Mouse (Mus musculus) layer of hippocampus, adult 11-12 months (tissue): ENCODE data around the gene Fhl3.
A peak's percentile ranks its signal among the peaks of the same experiment; 100 is the strongest.
"Not testable (repeated sequence)": the region's sequence is repeated elsewhere in the genome, so short reads cannot be mapped to it uniquely, and the experiment has no call there.

Source experiments
- DNase-seq: peaks from one replicate; pipeline ENCODE4 v3.0.0; 2022; ENCODE audit warnings: low spot score

The Fhl3 gene

DNA sequence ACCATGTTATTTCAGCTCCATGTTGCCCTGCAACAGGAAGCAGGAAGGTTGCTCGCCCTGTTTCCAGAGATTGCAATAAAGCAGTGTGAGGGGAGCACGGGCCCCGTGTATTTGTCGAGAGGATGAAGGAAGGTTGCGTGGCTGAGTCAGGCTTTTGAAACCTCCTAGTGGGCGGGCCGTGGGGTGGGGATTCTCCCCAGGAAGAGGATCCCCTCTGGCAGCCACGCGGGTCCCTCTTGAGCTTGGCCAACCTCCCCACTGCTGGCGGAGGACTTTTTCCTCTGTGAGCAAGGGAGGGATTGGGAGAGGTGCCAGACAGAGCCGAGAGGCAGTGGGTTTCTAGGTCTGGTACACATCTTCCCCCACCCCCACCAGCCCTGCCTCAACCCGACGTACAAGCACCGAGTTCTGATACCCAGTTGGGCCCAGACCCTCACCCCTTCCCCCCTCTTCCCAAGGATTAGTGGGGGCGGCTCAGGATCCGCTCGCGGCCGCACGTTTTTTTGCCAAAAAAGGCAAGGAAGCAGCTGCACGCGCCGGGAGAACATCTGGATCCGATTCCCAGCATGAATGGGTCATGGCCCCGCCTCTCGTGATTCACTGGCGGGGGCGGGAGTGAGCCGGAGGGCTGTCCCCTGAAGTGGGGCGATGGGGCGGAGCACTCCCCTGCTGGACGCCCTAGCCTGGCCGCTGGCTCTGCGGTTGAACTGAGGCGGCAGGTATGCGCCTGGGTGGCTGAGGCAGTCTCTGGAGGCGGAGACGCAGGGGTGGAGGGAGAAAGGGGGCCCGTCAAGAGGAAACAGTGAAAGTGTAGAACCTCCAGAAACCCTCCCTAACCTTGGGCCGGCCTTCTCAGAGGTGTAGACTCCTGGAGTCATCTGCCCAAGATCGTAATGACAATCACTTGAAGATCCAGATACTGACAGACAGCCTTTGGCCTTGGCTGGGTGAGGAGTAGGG is 8.3 kb downstream of the Fhl3 start:
- DNase-seq: peak; percentile 69

DNA sequence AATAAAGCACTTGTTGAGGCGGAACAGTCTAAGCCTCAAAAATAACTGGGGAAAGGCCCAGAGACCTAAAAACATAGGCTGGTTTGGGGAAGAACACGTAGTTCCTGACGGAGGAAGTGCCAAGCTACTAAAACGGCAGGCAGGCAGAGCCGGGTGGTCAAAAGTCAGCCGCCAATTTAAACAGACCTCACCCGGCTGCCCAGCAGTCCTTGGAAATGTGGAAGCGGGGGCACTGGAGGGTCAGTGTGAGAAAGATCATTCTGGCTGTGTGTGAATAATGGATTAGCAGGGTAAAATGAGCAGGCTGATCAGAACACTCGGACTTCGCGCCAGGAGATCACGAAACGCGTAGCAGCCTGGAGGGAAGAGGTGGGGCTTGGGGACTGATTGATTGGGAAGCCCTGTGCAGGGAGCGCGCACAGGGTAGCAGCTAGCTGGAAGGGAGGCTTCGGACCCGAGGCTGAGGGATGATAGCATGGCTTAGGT is 9.5 kb downstream of the Fhl3 start:
- no peak for DNase-seq

DNA sequence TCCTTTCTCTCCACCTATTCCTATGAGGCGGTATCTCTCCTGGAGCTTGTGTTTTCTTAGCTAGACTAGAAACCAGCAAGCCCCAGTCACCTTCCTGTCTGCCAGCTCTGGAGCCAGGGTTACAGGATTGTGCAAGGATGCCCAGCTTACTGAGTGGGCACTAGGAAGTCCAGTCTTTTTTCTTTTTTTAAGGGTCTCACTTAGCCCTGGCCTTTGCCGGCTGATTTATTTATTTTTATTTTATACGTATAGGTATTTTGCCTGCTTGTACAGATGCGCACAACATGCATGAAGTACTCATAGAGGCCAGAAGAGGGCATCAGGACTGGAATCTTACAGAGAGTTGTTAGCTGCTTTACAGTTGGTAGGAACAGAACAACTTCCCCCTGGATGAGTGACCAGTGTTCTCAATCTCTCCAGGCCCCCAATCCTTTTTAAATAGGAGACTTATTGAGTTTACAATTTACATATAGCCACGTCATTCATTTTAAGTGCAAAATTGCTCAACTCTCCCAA is 10.3 kb downstream of the Fhl3 start:
- DNase-seq: peak; percentile 68

DNA sequence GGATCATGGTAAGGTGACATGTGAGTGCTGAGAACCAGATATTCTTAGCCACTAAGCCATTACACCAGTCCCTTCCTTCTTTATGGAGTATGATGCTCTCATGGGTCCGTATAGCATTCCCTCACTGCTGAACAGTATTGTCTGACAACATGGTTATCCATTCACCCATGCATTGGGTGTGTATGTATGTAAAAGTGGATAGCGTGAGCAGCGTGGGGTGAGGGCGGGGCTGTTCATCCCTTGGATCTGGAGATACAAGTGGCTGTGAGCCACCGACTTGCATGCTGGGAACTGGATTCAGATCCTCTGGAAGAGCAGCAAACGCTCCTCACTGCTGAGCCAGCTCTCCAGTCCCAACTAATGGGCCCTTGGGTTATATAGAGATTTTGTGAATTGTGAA is 12.1 kb downstream of the Fhl3 start:
- DNase-seq: no peak

DNA sequence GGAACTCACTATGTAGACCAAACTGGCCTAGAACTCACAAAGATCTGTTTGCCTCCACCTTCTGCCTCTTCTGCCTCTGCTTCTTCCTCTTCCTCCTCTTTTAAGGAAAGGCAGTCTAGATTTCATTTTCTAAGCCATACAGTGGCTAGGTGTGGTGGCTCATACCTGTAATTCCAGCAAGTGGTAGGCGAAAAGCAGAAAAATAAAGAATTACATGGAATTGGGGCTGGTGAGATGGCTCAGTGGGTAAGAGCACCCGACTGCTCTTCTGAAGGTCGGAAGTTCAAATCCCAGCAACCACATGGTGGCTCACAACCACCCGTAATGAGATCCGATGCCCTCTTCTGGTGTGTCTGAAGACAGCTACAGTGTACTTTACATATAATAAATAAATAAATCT is 13.3 kb downstream of the Fhl3 start:
- not testable (repeated sequence) for DNase-seq

- peak; percentile 95 for DNase-seq
These were observed 14.3 kb downstream of the Fhl3 start, which contains the start of gene Sf3a3 for GRCm38 (mm10) chr4:124714545-124715481. TSS of gene Sf3a3 (plus strand) at chr4:124714776.

GRCm38 (mm10) chr4:124719101-124719500 is 18.6 kb downstream of the Fhl3 start:
- DNase-seq: no peak

DNA sequence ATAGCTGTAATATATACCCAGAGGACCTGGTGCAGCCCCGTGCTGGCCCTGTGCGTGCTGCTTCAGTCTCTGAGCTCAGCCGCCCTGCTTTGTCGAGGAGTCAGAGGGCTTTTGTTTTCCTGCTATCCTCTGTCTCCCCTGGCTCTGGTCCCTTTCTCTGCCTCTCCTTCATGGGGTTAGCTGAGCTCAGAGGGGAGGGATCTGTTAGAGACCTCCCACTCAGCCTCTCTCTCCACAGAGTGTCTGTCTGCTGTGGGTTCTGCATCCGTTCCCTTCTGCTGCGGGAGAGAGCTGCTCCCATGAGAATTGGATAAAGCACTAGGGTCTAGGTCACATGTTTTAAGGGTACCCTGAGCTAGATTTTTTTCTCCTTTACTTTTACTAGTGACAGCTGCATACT is 25.6 kb downstream of the Fhl3 start:
- no peak for DNase-seq

- DNase-seq: no peak
These were observed 36.5 kb downstream of the Fhl3 start for GRCm38 (mm10) chr4:124736952-124737351.

DNA sequence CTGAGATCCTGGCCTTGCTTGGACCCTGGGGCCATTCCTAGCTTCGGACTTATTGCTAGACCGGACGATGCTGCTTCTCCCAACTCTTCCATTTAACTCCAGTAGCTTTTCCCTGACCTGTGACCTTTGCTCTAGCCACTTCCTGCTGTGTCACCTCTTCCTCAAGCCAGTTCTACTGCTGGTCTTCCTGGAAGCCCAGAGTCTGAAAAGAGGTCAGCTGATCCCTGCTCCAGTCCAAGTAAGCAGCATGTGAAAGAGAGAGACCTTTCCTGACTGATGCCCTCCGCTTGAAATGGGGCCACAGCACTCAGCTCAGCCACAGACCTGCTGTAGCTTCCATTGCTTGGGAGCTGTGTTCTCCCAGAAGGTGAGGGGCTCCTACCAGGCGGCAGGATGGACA is 37.0 kb downstream of the Fhl3 start:
- no peak for DNase-seq

- no peak for DNase-seq
These were observed 37.5 kb downstream of the Fhl3 start for GRCm38 (mm10) chr4:124738013-124738412.

DNA sequence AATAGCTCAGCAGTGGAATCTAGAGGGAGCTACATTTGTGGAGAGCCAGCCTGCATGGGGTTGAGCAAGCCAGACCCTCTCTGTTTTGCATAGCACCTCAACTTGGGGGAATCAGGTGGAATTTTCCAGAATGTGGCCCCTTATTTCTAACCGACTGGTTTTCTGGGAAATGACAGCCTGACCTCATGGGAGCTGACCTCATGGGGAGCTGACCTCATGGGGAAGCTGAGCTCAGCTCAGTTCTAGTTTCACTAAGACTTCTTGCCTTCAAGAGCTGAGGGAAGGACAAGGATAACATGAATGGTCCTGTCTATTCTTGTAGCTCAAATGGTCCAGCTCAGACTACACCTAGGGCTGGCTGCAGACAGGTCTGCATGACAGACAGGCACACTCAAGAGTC is 38.3 kb downstream of the Fhl3 start:
- no peak for DNase-seq

- peak; percentile 88 for DNase-seq
These were observed 41.2 kb downstream of the Fhl3 start, which contains the start of gene Inpp5b for GRCm38 (mm10) chr4:124741376-124742343. TSS of gene Inpp5b (plus strand) at chr4:124741850.

- DNase-seq: peak; percentile 31
These were observed 42.3 kb downstream of the Fhl3 start for GRCm38 (mm10) chr4:124742839-124743238.

- no peak for DNase-seq
These were observed 46.1 kb downstream of the Fhl3 start for GRCm38 (mm10) chr4:124746577-124746976.

DNA sequence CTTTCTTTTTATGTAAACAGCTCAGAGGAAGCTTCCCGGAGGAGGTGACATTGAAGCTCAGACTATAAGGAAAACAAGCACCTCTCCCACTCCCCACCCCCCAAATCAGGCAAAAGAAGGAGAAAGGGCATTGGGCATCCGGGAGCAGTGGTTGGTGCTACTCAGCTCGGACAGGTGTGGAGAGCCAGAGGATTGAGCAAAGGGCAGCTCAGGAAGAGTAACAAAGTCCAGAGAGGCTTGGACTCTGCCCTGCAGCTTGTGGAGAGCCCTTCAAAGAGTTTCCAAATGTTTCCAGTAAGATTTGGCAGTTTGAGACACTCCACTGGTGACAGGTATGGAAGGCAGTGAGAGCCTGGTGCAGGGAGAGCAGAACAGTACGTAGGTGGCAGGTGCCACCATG is 47.4 kb downstream of the Fhl3 start:
- DNase-seq: no peak

DNA sequence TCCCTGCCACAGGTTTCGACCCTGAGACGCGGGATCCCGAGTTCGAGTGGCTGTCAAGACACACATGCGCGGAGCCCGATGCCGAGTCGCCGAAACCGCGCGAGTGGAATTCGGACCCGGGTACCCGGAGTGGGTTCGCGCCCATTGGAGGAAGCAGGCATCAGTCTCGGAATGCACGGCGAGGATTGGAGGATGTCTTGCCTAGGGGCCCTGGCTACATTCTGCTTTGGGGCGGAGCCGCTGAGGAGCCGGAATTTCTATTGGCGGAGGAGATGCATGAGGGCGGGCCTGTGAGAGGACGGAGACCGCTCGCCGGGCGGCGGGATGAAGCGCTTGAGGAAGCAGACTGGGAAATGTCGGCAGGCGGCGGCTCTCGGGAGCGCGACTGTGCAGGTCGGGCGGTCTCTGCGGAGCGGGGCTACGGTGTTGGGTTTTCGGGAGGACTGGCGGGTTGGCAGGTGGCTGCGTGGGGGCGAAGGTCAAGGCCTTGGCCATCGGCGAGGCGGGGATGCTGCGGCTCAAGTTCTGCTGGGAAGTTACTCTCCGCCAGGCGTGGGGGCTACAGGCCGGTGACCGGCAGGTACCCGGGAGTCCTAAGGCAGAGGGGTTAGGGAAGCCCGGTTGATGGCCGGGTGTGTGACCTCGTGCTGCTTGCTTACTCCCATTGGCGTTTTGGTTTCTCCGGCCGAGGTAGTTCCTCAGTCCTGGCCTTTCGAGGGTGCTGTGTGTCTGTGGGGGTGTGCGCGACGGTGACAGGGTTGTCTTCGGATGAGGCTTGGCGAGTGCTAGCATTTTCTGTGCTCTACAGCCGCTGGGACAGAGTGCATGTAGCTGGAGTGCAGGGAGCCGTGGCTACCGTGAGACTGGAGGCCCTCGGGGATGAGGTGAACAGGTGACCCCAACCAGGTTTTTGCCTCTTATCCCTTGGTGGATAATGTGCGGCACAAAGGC is 51.1 kb downstream of the Fhl3 start:
- DNase-seq: peak; percentile 98

DNA sequence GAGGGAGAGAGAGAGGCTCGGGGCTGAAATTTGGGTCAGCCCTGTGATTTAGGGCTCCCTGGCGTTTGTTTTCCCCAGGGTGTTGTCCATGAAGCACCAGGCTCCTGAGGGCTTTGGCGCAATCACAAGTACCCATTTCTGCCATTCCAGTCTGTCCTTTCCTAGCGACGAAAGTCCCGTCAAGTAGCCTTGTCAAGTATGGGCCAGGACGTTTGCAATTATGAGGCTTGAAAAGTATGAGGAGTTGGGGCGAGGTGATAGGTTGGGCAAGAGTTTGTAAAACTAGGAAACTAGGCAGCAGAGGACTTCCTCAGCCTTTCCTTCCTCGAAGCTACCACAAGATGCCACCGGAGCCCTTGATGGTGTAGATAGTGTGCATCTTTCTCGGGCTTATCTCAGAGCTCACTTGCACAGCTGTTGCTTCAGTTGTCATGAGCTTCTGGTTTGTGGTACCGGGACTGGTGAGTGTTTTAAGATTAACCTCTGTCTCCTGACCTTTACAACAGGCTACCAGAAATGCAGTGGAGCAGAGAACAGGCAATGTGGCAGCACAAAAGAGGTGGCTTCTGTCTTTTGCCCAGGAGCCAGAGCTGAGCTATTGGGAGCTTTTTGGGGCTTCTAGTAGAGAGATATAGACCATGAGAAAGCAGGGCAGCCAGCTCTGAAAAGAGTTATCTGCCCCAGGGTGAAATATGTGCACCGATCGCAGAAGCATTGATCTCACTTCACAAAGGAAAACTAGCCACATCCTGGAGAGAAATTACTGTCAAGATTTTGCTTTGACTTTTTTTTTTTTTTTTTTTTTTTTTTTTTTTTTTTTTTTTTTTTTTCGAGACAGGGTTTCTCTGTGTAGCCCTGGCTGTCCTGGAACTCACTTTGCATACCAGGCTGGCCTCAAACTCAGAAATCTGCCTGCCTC is 52.0 kb downstream of the Fhl3 start:
- DNase-seq: no peak

DNA sequence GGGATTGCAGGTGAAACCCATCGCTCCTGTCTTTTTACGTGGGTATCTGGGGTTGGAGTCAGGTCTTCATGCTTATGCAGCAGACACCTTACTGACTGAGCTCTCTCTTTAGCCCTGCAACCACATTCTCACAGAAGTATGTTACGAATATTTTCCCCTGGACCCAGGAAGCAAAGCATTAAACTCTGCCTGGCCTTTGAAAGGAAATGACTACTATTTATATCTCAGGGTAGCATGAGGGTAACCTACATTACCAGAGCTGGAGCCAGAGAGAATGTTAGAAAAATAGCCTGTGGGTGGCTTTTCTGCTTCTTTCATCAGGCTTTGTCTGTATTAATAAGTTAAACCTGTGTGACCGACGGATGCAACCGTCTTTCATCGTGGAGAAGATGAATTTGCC is 55.0 kb downstream of the Fhl3 start:
- DNase-seq: no peak
